Mouse (Mus musculus) intestine, embryonic 15.5 days (tissue): ENCODE data around the gene Hnrnpa1. TPM values are rescaled to one million over a fixed set of nuclear protein-coding genes. Genes with fewer than 3 reads are reported as not detected.
"Not testable (repeated sequence)": the region's sequence is repeated elsewhere in the genome, so short reads cannot be mapped to it uniquely, and the experiment has no call there.

ENCODE experiments used
- ATAC-seq: fragments of 200-750 bp; cut with Nextera tagmentation; 2 replicates; pipeline ENCODE4 v1.8.0; 2017; ENCODE audit warnings: moderate TSS enrichment, moderate library complexity
- H3K27ac ChIP-seq: fragments of 300-500 bp; sonication (generic); 2 replicates; pipeline ENCODE4 v1.5.1; 2015; ENCODE audit warnings: mild to moderate bottlenecking, inconsistent platforms
- H3K27me3 ChIP-seq: fragments of 300-500 bp; sonication (generic); replicated peaks from 2 replicates; pipeline ENCODE4 v1.6.1; 2015; ENCODE audit warnings: inconsistent platforms
- H3K36me3 ChIP-seq: fragments of 300-500 bp; sonication (generic); 2 replicates; pipeline ENCODE4 v1.6.1; 2015; ENCODE audit warnings: inconsistent platforms
- H3K4me1 ChIP-seq: fragments of 300-500 bp; sonication (generic); replicated peaks from 2 replicates; pipeline ENCODE4 v1.6.1; 2015; ENCODE audit warnings: inconsistent platforms
- H3K4me2 ChIP-seq: fragments of 300-500 bp; sonication (generic); replicated peaks from 2 replicates; pipeline ENCODE4 v1.6.1; 2015; ENCODE audit warnings: mild to moderate bottlenecking, inconsistent platforms
- H3K4me3 ChIP-seq: fragments of 300-500 bp; sonication (generic); replicated peaks from 2 replicates; pipeline ENCODE4 v1.5.1; 2015; ENCODE audit warnings: inconsistent platforms
- H3K9ac ChIP-seq: fragments of 300-500 bp; sonication (generic); 2 replicates; pipeline ENCODE4 v1.6.1; 2015; ENCODE audit warnings: inconsistent platforms
- H3K9me3 ChIP-seq: fragments of 300-500 bp; sonication (generic); 2 replicates; pipeline ENCODE4 v1.6.1; 2016; ENCODE audit warnings: inconsistent platforms
- WGBS: fragments of 180-500 bp; shearing (Covaris S2); methylation state at CpG from one replicate; pipeline ENCODE4 v1.1.7; 2015; 5-methylcytosine and 5-hydroxymethylcytosine counted together
- polyA plus RNA-seq: library from polyadenylated mRNA; unstranded; fragments of >200 nt; fragmentation: Nextera tagmentation; extraction: Ambion mirVana; gene quantifications from 2 replicates; pipeline ENCODE4 v1.2.1, GENCODE M21; 2015

Gene Hnrnpa1
- polyA plus RNA-seq, 1 experiment from 2014 or later = 741 TPM

- Histone ChIP-seq H3K4me1 (peaks cover 10% of the 10 kb centered on the region; the same call in 1 of the 2 replicates), H3K9me3 (no peaks in the 10 kb centered on the region), H3K4me3 (no peak overlapping the region), H3K27me3 (no peaks in the 10 kb centered on the region), H3K36me3 (peaks cover 41% of the 10 kb centered on the region), H3K9ac (no peak overlapping the region), H3K27ac (no peak overlapping the region), H3K4me2 (no peak overlapping the region)
- 87% methylated on average over 9 of the region's 9 CpGs for WGBS
- ATAC-seq = no peak
Observed at GRCm38 (mm10) chr15:103247078-103247781, 7.0 kb downstream of the Hnrnpa1 start.

- Histone ChIP-seq H3K4me1 (peaks cover 3% of the 10 kb centered on the region; the same call in 1 of the 2 replicates), H3K4me2 (no peak overlapping the region), H3K36me3 (peaks cover 40% of the 10 kb centered on the region), H3K27me3 (no peaks in the 10 kb centered on the region), H3K27ac (no peak overlapping the region), H3K4me3 (no peak overlapping the region), H3K9ac (no peak overlapping the region), H3K9me3 (no peaks in the 10 kb centered on the region)
- no peak for ATAC-seq
Observed at GRCm38 (mm10) chr15:103247782-103248400, 7.7 kb downstream of the Hnrnpa1 start.

GRCm38 (mm10) chr15:103248401-103249313, 8.4 kb downstream of the Hnrnpa1 start:
- Histone ChIP-seq H3K4me3 (no peak overlapping the region), H3K27ac (no peak overlapping the region), H3K9me3 (no peaks in the 10 kb centered on the region), H3K4me1 (no peaks in the 10 kb centered on the region), H3K9ac (no peak overlapping the region), H3K27me3 (no peaks in the 10 kb centered on the region), H3K36me3 (peaks cover 32% of the 10 kb centered on the region), H3K4me2 (no peak overlapping the region)
- ATAC-seq = no peak
- 80% methylated on average over 28 of the region's 28 CpGs for WGBS

GRCm38 (mm10) chr15:103249511-103249910, 9.3 kb downstream of the Hnrnpa1 start:
- peaks cover 29% of the 10 kb centered on the region for H3K36me3 ChIP-seq
- H3K9ac ChIP-seq, ATAC-seq, H3K4me2 ChIP-seq, H3K27ac ChIP-seq, H3K4me1 ChIP-seq, H3K4me3 ChIP-seq, H3K27me3 ChIP-seq, H3K9me3 ChIP-seq: not testable (repeated sequence)
- WGBS = 76% methylated on average over 6 of the region's 6 CpGs

- H3K4me3 ChIP-seq = no peak overlapping the region
- peak; percentile 18 for ATAC-seq
- H3K4me1 ChIP-seq = peaks cover 8% of the 10 kb centered on the region; the same call in 1 of the 2 replicates
- no peaks in the 10 kb centered on the region for H3K27me3 ChIP-seq
- no peak overlapping the region for H3K9ac ChIP-seq
- no peak overlapping the region for H3K27ac ChIP-seq
- H3K36me3 ChIP-seq = peaks cover 26% of the 10 kb centered on the region
- no peak overlapping the region for H3K4me2 ChIP-seq
- H3K9me3 ChIP-seq = no peaks in the 10 kb centered on the region
- 20% methylated on average over 2 of the region's 2 CpGs for WGBS
Observed at GRCm38 (mm10) chr15:103250195-103250740, 10.0 kb downstream of the Hnrnpa1 start.

GRCm38 (mm10) chr15:103251595-103251994, 11.4 kb downstream of the Hnrnpa1 start:
- no peaks in the 10 kb centered on the region for H3K9me3 ChIP-seq
- H3K36me3 ChIP-seq = peaks cover 17% of the 10 kb centered on the region
- no peak overlapping the region for H3K4me2 ChIP-seq
- H3K27me3 ChIP-seq = no peaks in the 10 kb centered on the region
- H3K4me3 ChIP-seq = no peak overlapping the region
- ATAC-seq = peak; percentile 21; the same call in 1 of the 2 replicates
- no peak overlapping the region for H3K9ac ChIP-seq
- no peak overlapping the region for H3K27ac ChIP-seq
- WGBS = 17% methylated on average over 1 of the region's 1 CpGs
- peaks cover 11% of the 10 kb centered on the region; the same call in 1 of the 2 replicates for H3K4me1 ChIP-seq

- no peaks in the 10 kb centered on the region for H3K27me3 ChIP-seq
Observed at GRCm38 (mm10) chr15:103252660-103253059, 12.4 kb downstream of the Hnrnpa1 start.

GRCm38 (mm10) chr15:103253352-103253751, 13.1 kb downstream of the Hnrnpa1 start:
- peaks cover 17% of the 10 kb centered on the region for H3K4me1 ChIP-seq
- H3K9me3 ChIP-seq = no peaks in the 10 kb centered on the region
- H3K27me3 ChIP-seq = no peaks in the 10 kb centered on the region
- no peak for ATAC-seq
- H3K4me2 ChIP-seq = no peak overlapping the region
- H3K27ac ChIP-seq = no peak overlapping the region
- peaks cover 4% of the 10 kb centered on the region; the same call in 1 of the 2 replicates for H3K36me3 ChIP-seq
- WGBS = 94% methylated on average over 1 of the region's 1 CpGs
- no peak overlapping the region for H3K4me3 ChIP-seq
- no peak overlapping the region for H3K9ac ChIP-seq

More at GRCm38 (mm10) chr15:103252660-103253059, 12.4 kb downstream of the Hnrnpa1 start:
- peaks cover 7% of the 10 kb centered on the region for H3K36me3 ChIP-seq
- no peak overlapping the region for H3K4me3 ChIP-seq
- 82% methylated on average over 3 of the region's 3 CpGs for WGBS
- H3K27ac ChIP-seq = no peak overlapping the region
- no peak overlapping the region for H3K9ac ChIP-seq
- ATAC-seq = no peak
- no peaks in the 10 kb centered on the region for H3K9me3 ChIP-seq
- peaks cover 14% of the 10 kb centered on the region for H3K4me1 ChIP-seq
- H3K4me2 ChIP-seq = no peak overlapping the region

- Histone ChIP-seq H3K4me1 (peaks cover 19% of the 10 kb centered on the region), H3K36me3 (no peaks in the 10 kb centered on the region), H3K27ac (no peak overlapping the region), H3K27me3 (no peaks in the 10 kb centered on the region), H3K4me2 (peak overlapping the region; percentile 91), H3K9me3 (no peaks in the 10 kb centered on the region), H3K4me3 (peak overlapping the region; percentile 42), H3K9ac (peak overlapping the region; percentile 63)
- ATAC-seq = peak; percentile 52
- WGBS = under 1% methylated on average over 25 of the region's 25 CpGs
Observed at GRCm38 (mm10) chr15:103255169-103255568, 14.9 kb downstream of the Hnrnpa1 start.

GRCm38 (mm10) chr15:103256210-103256986, 16.2 kb downstream of the Hnrnpa1 start:
- Histone ChIP-seq H3K27ac (no peak overlapping the region), H3K27me3 (no peaks in the 10 kb centered on the region), H3K9me3 (no peaks in the 10 kb centered on the region), H3K4me1 (peaks cover 19% of the 10 kb centered on the region), H3K36me3 (no peaks in the 10 kb centered on the region), H3K4me3 (no peak overlapping the region), H3K9ac (no peak overlapping the region), H3K4me2 (no peak overlapping the region)
- no peak for ATAC-seq
- WGBS = 91% methylated on average over 6 of the region's 6 CpGs
